Mouse (Mus musculus): ENCODE measurements around the gene Ubc. TPM values are rescaled to one million over a fixed set of nuclear protein-coding genes. Genes with fewer than 3 reads are reported as not detected.

Ubc gene
- polyA plus RNA-seq, 1 experiment from 2014 or later: 879 TPM

GRCm38 (mm10) chr5:125406322-125407016, 16.5 kb upstream of the Ubc start:
- Histone ChIP-seq H3K4me2 (ENCODE audit: low read depth, low read length) (peak overlapping the region; percentile 74), H3K4me1 (ENCODE audit: control insufficient read depth, insufficient read depth, low read length) (peaks cover 9% of the 10 kb centered on the region; the same call in 1 of the 2 replicates), H3K36me3 (ENCODE audit: control insufficient read depth, insufficient read depth, low read length) (no peaks in the 10 kb centered on the region), H3K9me3 (ENCODE audit: control insufficient read depth, low read length) (no peaks in the 10 kb centered on the region), H3K27ac (replicated peaks; ENCODE audit: low read depth, low read length) (peak overlapping the region; percentile 86), H3K27me3 (replicated peaks; ENCODE audit: control insufficient read depth, insufficient read depth, low read length) (no peaks in the 10 kb centered on the region; the same call in 1 of the 2 replicates), H3K4me3 (ENCODE audit: low read depth, low read length) (peak overlapping the region; percentile 67), H3K9ac (ENCODE audit: low read depth, low read length) (peak overlapping the region; percentile 74)
- ATAC-seq (ENCODE audit: low read depth): peak; percentile 23; the same call in 1 of the 2 replicates
- 3% methylated on average over 20 of the region's 20 CpGs for WGBS
- peak; percentile 71 for DNase-seq (ENCODE audit: low spot score)

GRCm38 (mm10) chr5:125405546-125406248, 15.7 kb upstream of the Ubc start:
- Histone ChIP-seq H3K36me3 (ENCODE audit: control insufficient read depth, insufficient read depth, low read length) (no peaks in the 10 kb centered on the region), H3K4me3 (ENCODE audit: low read depth, low read length) (peak overlapping the region; percentile 67), H3K4me2 (ENCODE audit: low read depth, low read length) (peak overlapping the region; percentile 74), H3K9ac (ENCODE audit: low read depth, low read length) (peak overlapping the region; percentile 74), H3K27me3 (replicated peaks; ENCODE audit: control insufficient read depth, insufficient read depth, low read length) (no peaks in the 10 kb centered on the region; the same call in 1 of the 2 replicates), H3K9me3 (ENCODE audit: control insufficient read depth, low read length) (no peaks in the 10 kb centered on the region), H3K4me1 (ENCODE audit: control insufficient read depth, insufficient read depth, low read length) (peaks cover 9% of the 10 kb centered on the region; the same call in 1 of the 2 replicates), H3K27ac (replicated peaks; ENCODE audit: low read depth, low read length) (peak overlapping the region; percentile 86)
- WGBS: under 1% methylated on average over 31 of the region's 31 CpGs
- ATAC-seq (ENCODE audit: low read depth) (peak; percentile 65), DNase-seq (ENCODE audit: low spot score) (peak; percentile 87)

GRCm38 (mm10) chr5:125404903-125405545, 15.0 kb upstream of the Ubc start:
- peak; percentile 88 for DNase-seq (ENCODE audit: low spot score)
- under 1% methylated on average over 28 of the region's 28 CpGs for WGBS
- H3K4me3 ChIP-seq (ENCODE audit: low read depth, low read length): peak overlapping the region; percentile 67
- H3K4me2 ChIP-seq (ENCODE audit: low read depth, low read length): peak overlapping the region; percentile 66
- H3K27me3 ChIP-seq (replicated peaks; ENCODE audit: control insufficient read depth, insufficient read depth, low read length): no peaks in the 10 kb centered on the region; the same call in 1 of the 2 replicates
- H3K27ac ChIP-seq (replicated peaks; ENCODE audit: low read depth, low read length): peak overlapping the region; percentile 86
- ATAC-seq (ENCODE audit: low read depth): peak; percentile 31; the same call in 1 of the 2 replicates
- H3K4me1 ChIP-seq (ENCODE audit: control insufficient read depth, insufficient read depth, low read length): peaks cover 8% of the 10 kb centered on the region; the same call in 1 of the 2 replicates
- H3K36me3 ChIP-seq (ENCODE audit: control insufficient read depth, insufficient read depth, low read length): no peaks in the 10 kb centered on the region
- H3K9ac ChIP-seq (ENCODE audit: low read depth, low read length): peak overlapping the region; percentile 74
- H3K9me3 ChIP-seq (ENCODE audit: control insufficient read depth, low read length): no peaks in the 10 kb centered on the region

GRCm38 (mm10) chr5:125404536-125404902, 14.5 kb upstream of the Ubc start:
- Histone ChIP-seq H3K4me2 (ENCODE audit: low read depth, low read length) (peak overlapping the region; percentile 66), H3K27me3 (replicated peaks; ENCODE audit: control insufficient read depth, insufficient read depth, low read length) (no peaks in the 10 kb centered on the region; the same call in 1 of the 2 replicates), H3K9me3 (ENCODE audit: control insufficient read depth, low read length) (no peaks in the 10 kb centered on the region), H3K27ac (replicated peaks; ENCODE audit: low read depth, low read length) (peak overlapping the region; percentile 86), H3K9ac (ENCODE audit: low read depth, low read length) (peak overlapping the region; percentile 74), H3K36me3 (ENCODE audit: control insufficient read depth, insufficient read depth, low read length) (no peaks in the 10 kb centered on the region), H3K4me1 (ENCODE audit: control insufficient read depth, insufficient read depth, low read length) (peaks cover 6% of the 10 kb centered on the region; the same call in 1 of the 2 replicates), H3K4me3 (ENCODE audit: low read depth, low read length) (peak overlapping the region; percentile 67)
- no peak for ATAC-seq (ENCODE audit: low read depth)
- peak; percentile 46 for DNase-seq (ENCODE audit: low spot score)
- 3% methylated on average over 7 of the region's 7 CpGs for WGBS

- H3K4me3 ChIP-seq (ENCODE audit: low read depth, low read length): peak overlapping the region; percentile 67
These were observed 13.8 kb upstream of the Ubc start for GRCm38 (mm10) chr5:125403481-125404465.

GRCm38 (mm10) chr5:125402991-125403390, 13.0 kb upstream of the Ubc start:
- whole genome bisulfite sequencing: 61% methylated on average over 6 of the region's 6 CpGs
- Histone ChIP-seq H3K4me2 (ENCODE audit: low read depth, low read length) (no peak overlapping the region), H3K9me3 (ENCODE audit: control insufficient read depth, low read length) (no peaks in the 10 kb centered on the region), H3K4me3 (ENCODE audit: low read depth, low read length) (no peak overlapping the region), H3K27me3 (replicated peaks; ENCODE audit: control insufficient read depth, insufficient read depth, low read length) (no peaks in the 10 kb centered on the region; the same call in 1 of the 2 replicates), H3K4me1 (ENCODE audit: control insufficient read depth, insufficient read depth, low read length) (peaks cover 6% of the 10 kb centered on the region; the same call in 1 of the 2 replicates), H3K27ac (replicated peaks; ENCODE audit: low read depth, low read length) (no peak overlapping the region), H3K9ac (ENCODE audit: low read depth, low read length) (no peak overlapping the region), H3K36me3 (ENCODE audit: control insufficient read depth, insufficient read depth, low read length) (no peaks in the 10 kb centered on the region)
- DNase-seq (ENCODE audit: low spot score): no peak
- ATAC-seq (ENCODE audit: low read depth): no peak

More at GRCm38 (mm10) chr5:125403481-125404465, 13.8 kb upstream of the Ubc start:
- Histone ChIP-seq H3K9me3 (ENCODE audit: control insufficient read depth, low read length) (no peaks in the 10 kb centered on the region), H3K27me3 (replicated peaks; ENCODE audit: control insufficient read depth, insufficient read depth, low read length) (no peaks in the 10 kb centered on the region; the same call in 1 of the 2 replicates), H3K4me2 (ENCODE audit: low read depth, low read length) (peak overlapping the region; percentile 66), H3K9ac (ENCODE audit: low read depth, low read length) (peak overlapping the region; percentile 55), H3K27ac (replicated peaks; ENCODE audit: low read depth, low read length) (no peak overlapping the region), H3K4me1 (ENCODE audit: control insufficient read depth, insufficient read depth, low read length) (peaks cover 6% of the 10 kb centered on the region; the same call in 1 of the 2 replicates), H3K36me3 (ENCODE audit: control insufficient read depth, insufficient read depth, low read length) (no peaks in the 10 kb centered on the region)
- 12% methylated on average over 31 of the region's 31 CpGs for WGBS
- peak; percentile 75 for DNase-seq (ENCODE audit: low spot score)
- ATAC-seq (ENCODE audit: low read depth): no peak; the same call in 1 of the 2 replicates

GRCm38 (mm10) chr5:125402476-125402875, 12.5 kb upstream of the Ubc start:
- Histone ChIP-seq H3K27ac (replicated peaks; ENCODE audit: low read depth, low read length) (no peak overlapping the region), H3K9me3 (ENCODE audit: control insufficient read depth, low read length) (no peaks in the 10 kb centered on the region), H3K4me3 (ENCODE audit: low read depth, low read length) (no peak overlapping the region), H3K27me3 (replicated peaks; ENCODE audit: control insufficient read depth, insufficient read depth, low read length) (no peaks in the 10 kb centered on the region; the same call in 1 of the 2 replicates), H3K36me3 (ENCODE audit: control insufficient read depth, insufficient read depth, low read length) (no peaks in the 10 kb centered on the region), H3K4me1 (ENCODE audit: control insufficient read depth, insufficient read depth, low read length) (peaks cover 6% of the 10 kb centered on the region; the same call in 1 of the 2 replicates), H3K9ac (ENCODE audit: low read depth, low read length) (no peak overlapping the region), H3K4me2 (ENCODE audit: low read depth, low read length) (no peak overlapping the region)
- DNase-seq (ENCODE audit: low spot score) (no peak), ATAC-seq (ENCODE audit: low read depth) (no peak)
- WGBS: 52% methylated on average over 10 of the region's 10 CpGs
